Mouse (Mus musculus) retina, postnatal 7 days (tissue): ENCODE data around the gene Gstp2.

Source experiments
- DNase-seq: peaks from one replicate; pipeline ENCODE4 v3.0.0-alpha.2; 2012; ENCODE audit warnings: low read depth, low spot score

Gene Gstp2

DNA sequence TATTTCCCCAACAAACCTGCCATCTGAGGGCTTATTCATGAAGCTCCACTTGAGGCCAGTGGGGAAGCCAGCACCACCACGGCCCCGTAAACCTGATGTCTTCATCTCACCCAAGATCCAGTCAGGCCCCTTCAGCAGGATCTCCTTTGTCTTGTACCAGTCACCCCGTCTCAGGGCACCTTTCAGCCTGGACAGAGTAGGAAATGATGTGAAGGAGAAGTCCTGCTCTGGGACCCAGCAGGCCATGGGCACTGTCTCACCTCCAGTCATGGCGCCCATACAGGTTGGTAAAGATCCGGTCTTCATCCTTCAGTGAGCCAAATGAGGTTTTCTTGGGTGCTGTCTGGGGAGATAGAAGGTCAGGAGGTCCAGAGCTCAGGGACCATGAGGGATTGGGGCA is 34.7 kb downstream of the Gstp2 start:
- no peak for DNase-seq

DNA sequence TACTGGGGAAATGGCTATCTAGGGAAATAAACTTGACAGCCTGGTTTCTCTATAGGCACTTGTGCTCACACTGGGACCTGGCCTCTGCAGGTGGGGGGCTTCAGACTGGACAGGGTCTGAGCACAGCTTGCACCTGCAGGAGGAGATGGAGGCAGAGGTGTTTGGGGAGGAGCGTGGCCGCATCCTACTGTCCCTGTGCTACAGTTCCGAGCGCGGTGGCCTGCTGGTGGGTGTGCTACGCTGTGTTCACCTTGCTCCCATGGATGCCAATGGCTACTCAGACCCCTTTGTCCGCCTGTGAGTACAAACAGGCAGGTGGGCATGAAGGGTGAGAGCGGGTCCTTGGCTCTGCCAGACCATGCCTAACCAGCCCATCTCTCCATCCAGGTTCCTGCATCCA is 39.9 kb downstream of the Gstp2 start:
- DNase-seq = no peak

DNA sequence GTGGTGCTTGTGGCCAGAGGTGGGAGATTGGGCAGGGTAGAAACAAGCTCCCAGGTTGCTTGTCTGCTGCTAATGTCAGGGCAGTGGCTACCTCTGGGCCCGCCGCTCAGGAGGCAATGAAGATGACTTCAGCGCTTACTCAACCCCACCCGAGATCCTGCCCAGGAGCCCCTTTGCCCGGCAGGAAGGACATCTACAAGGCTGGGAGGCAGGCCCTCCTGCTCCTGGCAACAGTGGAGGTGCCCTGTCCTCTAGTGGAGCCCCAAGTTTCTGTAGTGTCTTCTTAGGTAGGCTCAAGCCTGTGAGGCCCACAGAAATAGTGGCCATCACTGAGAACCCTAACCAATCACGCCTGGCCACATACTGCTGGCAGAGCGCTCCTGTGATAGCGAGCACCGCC is 40.7 kb downstream of the Gstp2 start:
- DNase-seq = no peak

GRCm38 (mm10) chr19:4004331-4004730 is 41.5 kb downstream of the Gstp2 start:
- DNase-seq = no peak

DNA sequence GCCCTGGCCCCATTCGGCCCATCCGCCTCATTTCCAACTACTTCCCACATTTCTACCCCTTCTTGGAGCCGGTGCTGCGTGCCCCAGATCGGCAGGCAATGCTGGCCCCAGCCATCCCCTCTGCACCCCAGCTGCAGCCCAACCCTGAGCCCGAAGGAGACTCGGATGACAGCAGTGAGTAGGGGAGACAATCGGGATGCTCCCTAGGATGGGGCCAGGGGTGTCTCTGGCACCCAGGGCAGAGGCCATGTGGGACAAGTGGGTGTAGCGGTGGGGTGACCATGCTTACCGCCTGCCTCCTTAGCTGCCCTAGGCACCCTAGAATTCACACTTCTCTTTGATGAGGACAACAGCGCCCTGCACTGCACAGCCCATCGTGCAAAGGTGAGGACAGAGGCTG is 42.2 kb downstream of the Gstp2 start:
- no peak for DNase-seq

DNA sequence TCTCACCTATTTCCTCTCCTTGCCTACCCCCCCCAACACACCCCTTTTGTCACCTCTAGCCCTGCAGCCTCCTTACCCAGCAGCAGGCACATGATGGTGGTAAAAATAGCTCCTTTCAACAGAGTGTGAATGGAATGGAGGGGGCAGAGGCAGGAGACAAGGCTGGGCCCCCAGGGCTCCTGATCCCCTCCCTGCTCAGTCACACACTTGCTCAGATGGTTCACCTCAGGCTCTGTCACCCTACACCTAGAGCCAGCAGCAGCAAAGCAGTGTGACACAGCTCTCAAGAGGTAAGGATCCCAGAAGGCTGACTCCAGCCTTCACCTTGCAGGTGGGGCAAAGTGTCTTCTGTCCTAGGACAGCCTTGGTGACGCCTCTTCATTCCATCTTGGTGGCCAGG is 42.7 kb downstream of the Gstp2 start, which contains the start of gene Doc2g:
Doc2g (plus strand) TSS at position 202 of the 400 bp plus-strand sequence.
- DNase-seq = no peak

DNA sequence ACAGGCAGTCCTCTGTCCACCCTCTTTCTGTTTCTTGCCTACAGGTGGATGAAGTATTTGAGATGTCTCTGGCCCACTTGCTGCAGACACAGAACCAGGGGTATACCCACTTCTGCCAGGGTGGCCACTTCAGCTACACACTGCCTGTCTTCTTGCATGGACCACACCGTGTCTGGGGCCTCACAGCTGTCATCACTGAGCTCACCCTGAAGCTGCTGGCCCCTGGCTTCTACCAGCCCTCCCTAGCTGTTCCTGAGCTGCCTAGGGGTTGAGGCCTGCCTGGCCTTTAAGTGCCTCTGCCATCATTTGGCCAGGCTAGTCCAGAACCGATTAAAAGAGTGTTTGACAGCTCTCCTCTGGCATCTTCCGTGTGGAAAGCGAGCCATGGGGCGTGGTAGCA is 44.1 kb downstream of the Gstp2 start:
- no peak for DNase-seq

- DNase-seq = no peak
Observed at GRCm38 (mm10) chr19:4000949-4001525, 44.8 kb downstream of the Gstp2 start.

- DNase-seq = peak; percentile 93
Observed at GRCm38 (mm10) chr19:4000119-4000900, 45.5 kb downstream of the Gstp2 start, which contains the start of the genes Nudt8 and Gm49405. Gene Nudt8 (plus strand): TSS chr19:4000580. Gene Gm49405 (plus strand): TSS chr19:4000626.

GRCm38 (mm10) chr19:3999121-3999730 is 46.6 kb downstream of the Gstp2 start:
- DNase-seq = no peak

DNA sequence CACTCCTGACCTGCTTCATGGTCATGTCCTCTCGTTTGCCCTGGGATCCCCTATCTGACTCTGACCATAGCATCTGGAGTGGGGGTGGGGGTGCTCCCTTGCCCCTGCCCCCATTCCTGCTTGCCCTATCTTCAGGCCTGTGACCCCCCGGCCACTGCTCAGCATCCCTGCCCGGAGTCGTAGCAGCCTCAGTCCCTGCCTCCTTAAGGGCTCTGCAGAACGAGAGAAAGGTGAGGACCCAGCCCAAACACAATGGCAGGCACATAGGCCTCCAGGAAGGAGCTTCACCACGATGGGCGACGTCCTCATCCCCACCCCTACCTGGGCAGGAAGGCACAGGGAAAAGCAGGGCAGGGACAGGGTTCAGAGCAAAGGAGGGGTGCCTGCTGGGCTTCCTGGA is 47.5 kb downstream of the Gstp2 start:
- DNase-seq = no peak

- DNase-seq = no peak
Observed at GRCm38 (mm10) chr19:3997231-3997630, 48.6 kb downstream of the Gstp2 start.

DNA sequence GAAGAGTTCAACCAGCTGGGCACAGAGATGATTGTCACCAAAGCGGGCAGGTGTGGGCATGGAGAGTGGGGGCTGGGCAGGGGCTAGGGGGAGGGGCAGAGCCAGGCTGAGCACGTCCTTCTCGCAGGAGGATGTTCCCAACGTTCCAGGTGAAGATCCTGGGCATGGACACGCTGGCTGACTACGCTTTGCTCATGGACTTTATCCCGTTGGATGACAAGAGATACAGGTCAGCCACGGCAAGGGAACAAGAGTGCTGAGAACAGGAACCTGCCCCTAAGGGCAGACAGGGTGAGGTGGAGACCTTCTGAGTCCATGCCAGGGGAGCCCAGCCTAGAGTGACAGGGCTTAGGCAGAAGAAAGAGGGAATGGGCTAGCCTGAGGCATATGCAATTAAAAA is 49.1 kb downstream of the Gstp2 start:
- no peak for DNase-seq

DNA sequence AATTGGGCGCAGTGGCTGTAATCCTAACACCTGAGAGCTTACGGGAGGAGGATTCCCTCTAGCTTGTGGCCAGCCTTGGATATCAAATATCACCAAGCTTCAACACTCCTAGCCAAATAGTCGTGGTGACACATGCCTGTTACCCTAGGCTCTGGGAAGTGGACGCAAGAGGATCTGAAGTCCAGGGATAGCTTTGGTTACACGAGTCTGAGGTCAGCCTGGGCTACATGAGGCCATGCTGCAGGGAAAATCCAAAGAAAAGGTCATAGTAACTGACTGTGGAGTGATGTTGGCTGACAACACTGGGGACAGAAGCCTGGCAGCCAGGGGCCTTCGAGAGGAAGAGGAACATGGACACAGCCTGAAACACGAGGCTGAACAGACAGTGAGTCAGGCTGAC is 49.7 kb downstream of the Gstp2 start:
- no peak for DNase-seq

- no peak for DNase-seq
Observed at GRCm38 (mm10) chr19:3995505-3995904, 50.3 kb downstream of the Gstp2 start.

DNA sequence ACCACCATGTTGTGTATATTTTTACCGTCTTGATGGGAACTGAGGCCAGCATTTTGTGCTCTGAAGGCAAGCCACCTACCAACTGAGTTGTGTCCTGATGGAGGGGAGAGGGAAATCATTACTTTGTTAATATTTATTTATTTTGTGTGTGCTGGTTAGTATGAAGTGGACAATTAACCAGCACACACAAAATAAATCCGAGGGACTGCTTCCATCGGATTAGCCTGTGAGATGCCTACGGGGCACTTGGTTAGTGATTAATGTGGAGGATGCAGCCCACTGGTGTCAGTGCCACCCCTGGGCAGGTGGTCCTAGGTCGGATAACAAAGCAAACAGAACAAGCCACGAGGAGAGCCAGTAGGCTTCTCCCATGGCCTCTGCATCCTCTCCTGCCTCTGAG is 50.9 kb downstream of the Gstp2 start:
- no peak for DNase-seq

DNA sequence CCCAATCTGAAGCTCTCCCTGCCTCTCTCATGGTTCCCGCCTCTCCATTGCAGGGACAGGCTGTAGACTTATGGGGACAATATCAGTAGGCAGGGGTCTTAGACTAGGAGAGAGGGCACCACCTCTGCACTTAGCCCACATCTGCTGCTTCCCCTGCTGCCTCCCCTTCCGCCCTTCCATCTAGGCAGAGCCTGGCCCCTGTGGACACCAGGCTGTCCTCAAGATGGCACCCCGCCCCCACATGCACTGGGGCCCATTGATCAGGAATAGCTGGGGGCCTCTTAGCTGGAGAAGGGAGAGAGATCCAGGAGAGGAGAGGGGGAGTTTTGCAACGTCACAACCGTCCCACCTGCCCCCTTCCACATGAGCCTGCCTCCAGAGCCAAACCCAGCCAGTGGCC is 53.4 kb downstream of the Gstp2 start, which contains the start of gene Tbx10:
Tbx10 (plus strand) TSS at position 337 of the 400 bp plus-strand sequence.
- DNase-seq = no peak

DNA sequence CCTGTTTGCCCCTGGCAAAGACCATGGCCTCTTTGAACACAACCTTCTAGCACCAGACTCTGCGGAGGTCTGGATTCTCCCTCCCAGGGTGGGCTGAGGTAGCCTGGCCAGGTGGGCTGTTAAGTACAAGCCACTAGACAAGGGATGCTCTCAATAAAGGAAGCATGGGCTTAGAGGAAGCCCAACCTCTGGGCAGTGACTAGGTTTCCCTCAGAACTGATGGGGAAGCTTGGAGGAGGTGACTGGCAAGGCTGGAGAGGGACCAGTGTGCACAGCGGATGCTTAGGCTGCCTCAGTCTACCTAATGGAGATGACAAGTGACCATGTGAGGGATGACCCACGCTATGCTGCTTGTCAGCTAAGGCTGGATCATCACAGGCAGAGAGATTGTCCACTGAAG is 53.9 kb downstream of the Gstp2 start:
- DNase-seq = no peak

DNA sequence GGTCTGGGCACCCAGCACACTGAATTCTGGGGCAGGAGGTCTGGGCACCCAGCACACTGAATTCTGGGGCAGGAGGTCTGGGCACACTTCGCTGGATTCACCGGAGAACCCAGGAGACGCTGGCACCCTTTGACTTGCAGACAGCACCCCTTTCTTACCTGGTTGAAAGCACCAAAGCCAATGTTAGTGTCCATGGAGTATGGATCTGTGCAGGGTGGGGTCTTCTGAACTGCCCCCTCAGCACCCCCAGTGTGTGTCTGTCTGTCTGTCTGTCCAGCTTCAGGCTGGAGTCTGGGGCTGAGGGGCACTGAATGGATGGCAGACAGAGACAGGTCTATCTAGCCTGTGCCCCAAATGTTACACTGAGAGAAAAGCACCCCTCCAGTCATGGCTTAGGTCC is 54.3 kb downstream of the Gstp2 start:
- no peak for DNase-seq

GRCm38 (mm10) chr19:3990804-3991203 is 55.0 kb downstream of the Gstp2 start:
- no peak for DNase-seq
